ENCODE assay signal across 12 mouse cellular contexts in genomic region chr6:85017011-85017410, GRCm38 (mm10). TPM values are rescaled to one million over a fixed set of nuclear protein-coding genes. Genes with fewer than 3 reads are reported as not detected.
DNase-seq lines count a peak whose midpoint lies in the region; ATAC-seq and TF ChIP-seq lines count a peak whose summit lies in the region.
"Had no signal": no experiment of that assay in that cellular context is flagged by ENCODE, and none has a peak within 500 bp of the region (broad histone marks: within the 10 kb centered on the region; RNA-seq: fewer than 3 reads in every experiment).

No protein-coding gene starts in this region.

- H3K27me3 ChIP-seq in heart, postnatal 0 days (ENCODE audit: control insufficient read depth, insufficient read depth, low read length), result no peaks in the 10 kb centered on the region
- H3K27me3 ChIP-seq: embryonic facial prominence, embryonic 13.5 days; heart, embryonic 15.5 days had no signal

- no peak overlapping the region for H3K9ac ChIP-seq in heart, postnatal 0 days (replicated peaks; ENCODE audit: low read depth, low read length)
- H3K9ac ChIP-seq: embryonic facial prominence, embryonic 13.5 days; heart, embryonic 15.5 days had no signal

- no peaks in the 10 kb centered on the region for H3K36me3 ChIP-seq in heart, postnatal 0 days (replicated peaks; ENCODE audit: control insufficient read depth, insufficient read depth, low read length)
- H3K36me3 ChIP-seq: embryonic facial prominence, embryonic 13.5 days; G1E; heart, embryonic 15.5 days had no signal

- no peak for ATAC-seq in heart, postnatal 0 days (ENCODE audit: insufficient read depth, low read depth)

- no peak overlapping the region for H3K4me3 ChIP-seq in heart, postnatal 0 days (ENCODE audit: low read depth, low read length)
- H3K4me3 ChIP-seq: embryonic facial prominence, embryonic 13.5 days; heart, embryonic 15.5 days had no signal

- 27% methylated on average over 2 of the region's 2 CpGs for WGBS in heart, postnatal 0 days

- DNase-seq in heart, postnatal 0 days (ENCODE audit: low spot score), result peak; percentile 24
- no peak for DNase-seq in heart, adult 11 months
- peak; percentile 12 for DNase-seq in lung, postnatal 25 days (ENCODE audit: low spot score)
- DNase-seq in lung, adult 18-20 months, result no peak
- DNase-seq in brain, embryonic 14.5 days (ENCODE audit: low read depth), result peak; percentile 63
- DNase-seq in telencephalon, adult 2 months (ENCODE audit: low read depth, low spot score), result peak; percentile 23
- DNase-seq in adrenal gland, postnatal 14 days, result no peak
- DNase-seq: kidney, adult 8-10 months had no signal

- H3K9me3 ChIP-seq in heart, postnatal 0 days (replicated peaks; ENCODE audit: control insufficient read depth, low read length), result no peaks in the 10 kb centered on the region
- H3K9me3 ChIP-seq: embryonic facial prominence, embryonic 13.5 days; G1E; heart, embryonic 15.5 days had no signal

- no peak overlapping the region for H3K27ac ChIP-seq in heart, postnatal 0 days (ENCODE audit: low read depth)
- H3K27ac ChIP-seq: embryonic facial prominence, embryonic 13.5 days; heart, embryonic 15.5 days; macrophage had no signal

- peak; percentile 54 for TF ChIP-seq CTCF in heart, postnatal 0 days (IDR thresholded peaks at IDR 0.05; ENCODE audit: low read depth)
- TF ChIP-seq CTCF in brain, embryonic 14.5 days (IDR thresholded peaks at IDR 0.05; ENCODE audit: borderline replicate concordance, extremely low read depth, insufficient read depth, insufficient read length), result 0 out of 2 replicates have a peak, but pooled peaks have one; percentile 0

- TF ChIP-seq EP300 in heart, postnatal 0 days (IDR thresholded peaks at IDR 0.05; ENCODE audit: low read depth), result no peak

- H3K4me1 ChIP-seq in heart, postnatal 0 days (ENCODE audit: control insufficient read depth, insufficient read depth), result no peaks in the 10 kb centered on the region
- H3K4me1 ChIP-seq: embryonic facial prominence, embryonic 13.5 days; heart, embryonic 15.5 days had no signal

- TF ChIP-seq POLR2A in brain, embryonic 14.5 days (IDR thresholded peaks at IDR 0.05; ENCODE audit: borderline replicate concordance, extremely low read depth, insufficient read depth, insufficient read length, poor library complexity, severe bottlenecking), result no peak

- no peak overlapping the region for H3K4me2 ChIP-seq in heart, postnatal 0 days (ENCODE audit: low read depth, low read length)
- H3K4me2 ChIP-seq: embryonic facial prominence, embryonic 13.5 days; heart, embryonic 15.5 days had no signal

RNA-seq across cellular contexts. Expression of gene Exoc6b, which starts 52.3 kb away (rescaled TPM):
- total RNA-seq in heart, postnatal 0 days (2014; rRNA removed; ENCODE audit: low replicate concordance), result 7.6 and 10.2 TPM in 2 replicates
- polyA plus RNA-seq in heart, postnatal 0 days (2015; fragmentation: Nextera tagmentation; extraction: Ambion mirVana), result 7.5 and 8.0 TPM in 2 replicates
- polyA plus RNA-seq in brain, embryonic 14.5 days (2012; rRNA removed), result 21.9 and 36.8 TPM in 2 replicates
- 31.3 and 36.2 TPM in 2 replicates for total RNA-seq in adrenal gland, postnatal 14 days (2021)

Comparison
In these comparisons a context has a peak if more than half of its experiments do, and no peak if none do; other contexts are left out.
1. DNase-seq: peak in heart, postnatal 0 days (single experiment), lung, postnatal 25 days (single experiment), brain, embryonic 14.5 days (single experiment) and telencephalon, adult 2 months (single experiment); none in heart, adult 11 months (single experiment), lung, adult 18-20 months (0 of 2) and adrenal gland, postnatal 14 days (single experiment).